Mouse (Mus musculus) bone marrow, adult 2 months (tissue): Measurements from ENCODE around the gene Gsdme.

Experiments
- CTCF ChIP-seq: fragments of 200-500 bp; IDR thresholded peaks from 2 replicates; pipeline ENCODE4 v1.5.1; 2011; ENCODE audit warnings: low read length, control low read depth; ENCODE audit not compliant: control insufficient read depth, insufficient read depth
- POLR2A ChIP-seq: fragments of 200-500 bp; IDR thresholded peaks from 2 replicates; pipeline ENCODE4 v1.6.1; 2011; ENCODE audit warnings: low read depth, mild to moderate bottlenecking, control low read depth, low read length, borderline replicate concordance; ENCODE audit not compliant: control insufficient read depth

DNA sequence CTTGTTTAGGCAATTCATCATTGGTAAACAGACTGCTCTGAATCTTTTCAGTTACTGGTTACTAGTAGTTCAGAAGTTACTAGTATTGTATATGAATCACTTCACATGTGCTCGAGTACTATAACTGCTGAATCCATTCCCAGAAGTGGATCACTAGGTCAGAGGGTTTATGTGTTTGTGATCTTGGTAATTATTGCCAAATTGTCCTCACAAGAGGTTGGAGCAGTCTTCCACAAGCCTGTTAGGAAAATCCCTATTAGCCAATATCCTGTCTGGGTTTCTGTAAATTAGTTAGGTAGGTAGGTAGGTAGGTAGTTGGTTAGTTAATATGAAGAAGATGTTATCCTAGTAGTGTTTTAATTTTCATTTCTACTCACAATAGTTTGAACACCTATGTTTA lies 87.9 kb downstream of the Gsdme start:
- TF ChIP-seq POLR2A (no peak), CTCF (no peak)
